Mouse (Mus musculus) central nervous system, embryonic 18 days (tissue): Measurements from ENCODE around the gene Pla2g4e. TPM values are rescaled to one million over a fixed set of nuclear protein-coding genes. Genes with fewer than 3 reads are reported as not detected.

Experiments
- polyA plus RNA-seq: library from polyadenylated mRNA; depleted of rRNA; stranded (reverse); fragments of >200 nt; gene quantifications from 2 replicates; pipeline ENCODE4 v1.2.3, GENCODE M21; 2012; rRNA removed

Pla2g4e gene
- 14.5 TPM in 2 replicates for polyA plus RNA-seq

GRCm38 (mm10) chr2:120244679-120245420, at the start of gene Pla2g4e:
TSS of gene Pla2g4e (minus strand) at chr2:120245335.

GRCm38 (mm10) chr2:120288995-120289394, 43.9 kb upstream of the Pla2g4e start, which contains the start of gene Pla2g4d:
TSS of gene Pla2g4d (minus strand) at chr2:120289197.

GRCm38 (mm10) chr2:120154361-120154894, 90.7 kb downstream of the Pla2g4e start, which contains the start of gene Ehd4:
TSS of gene Ehd4 (minus strand) at chr2:120154606.

Other genes starting within 250 kb of the Pla2g4e start
- gene Jmjd7, start 217.9 kb downstream of the Pla2g4e start, polyA plus RNA-seq = 13.4 and 14.1 TPM in 2 replicates
- 16.4 and 16.8 TPM in 2 replicates for gene Gm28042, start 217.8 kb downstream of the Pla2g4e start, polyA plus RNA-seq
- 23.2 and 24.1 TPM in 2 replicates for gene Pla2g4b, start 211.9 kb downstream of the Pla2g4e start, polyA plus RNA-seq
- gene Ehd4, start 90.7 kb downstream of the Pla2g4e start, polyA plus RNA-seq = 5.0 and 5.7 TPM in 2 replicates
- 0.08 and 0.12 TPM in 2 replicates for gene Pla2g4d, start 43.9 kb upstream of the Pla2g4e start, polyA plus RNA-seq
- gene Pla2g4f, start 68.8 kb upstream of the Pla2g4e start, polyA plus RNA-seq = 0.05 and 0.08 TPM in 2 replicates
- gene Vps39, start 107.8 kb upstream of the Pla2g4e start, polyA plus RNA-seq = 54.3 and 55.2 TPM in 2 replicates
- gene Ganc, start 158.6 kb upstream of the Pla2g4e start, polyA plus RNA-seq = 6.7 and 7.3 TPM in 2 replicates
- gene Tmem87a, start 158.8 kb upstream of the Pla2g4e start, polyA plus RNA-seq = 19.2 and 21.2 TPM in 2 replicates
- 1.1 and 1.7 TPM in 2 replicates for gene Capn3, start 210.7 kb upstream of the Pla2g4e start, polyA plus RNA-seq